Mouse (Mus musculus) megakaryocyte progenitor cell, adult 5-6 weeks (primary cell): Measurements from ENCODE around the gene B4galnt3. TPM values are rescaled to one million over a fixed set of nuclear protein-coding genes. Genes with fewer than 3 reads are reported as not detected.

ENCODE experiments used
- ATAC-seq: replicated peaks from 2 replicates; pipeline ENCODE4 v1.8.0; 2016; ENCODE audit warnings: mild to moderate bottlenecking, moderate TSS enrichment, inconsistent platforms; ENCODE audit not compliant: poor library complexity
- total RNA-seq, 2 experiments: library from RNA; stranded (forward) in 1 of 2; stranded (reverse) in 1 of 2; fragments of 157-497, 149-512 nt in 1 of 2; fragments of 200-1000 nt in 1 of 2; gene quantifications; 2 replicates each; pipeline versions ENCODE4 v1.2.3 to v1.2.4; 2015 to 2017

Gene B4galnt3
- total RNA-seq, 2 experiments from 2014 or later = 0.12 TPM; not detected in 1

DNA sequence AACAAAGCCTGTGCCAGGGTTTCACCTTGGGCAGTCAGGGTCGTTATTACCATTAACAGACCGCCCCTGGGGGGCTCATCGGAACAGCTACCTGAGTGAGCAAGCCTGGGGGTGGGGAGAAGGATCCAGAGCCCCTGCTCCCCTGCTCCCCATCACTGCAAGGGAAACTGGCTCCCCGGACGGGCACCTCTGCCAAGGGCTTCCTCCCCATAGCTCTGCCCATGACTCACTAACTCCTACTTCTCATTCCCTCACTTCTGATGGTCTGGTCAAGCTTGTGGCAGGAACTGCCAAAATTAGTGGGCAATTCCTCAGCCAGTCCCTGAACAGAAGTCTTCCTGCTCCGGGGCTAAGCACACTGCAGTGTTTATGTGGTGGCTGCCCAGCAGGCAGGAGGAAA lies 19.1 kb downstream of the B4galnt3 start:
- ATAC-seq = no peak

GRCm38 (mm10) chr6:120274887-120275286 lies 19.5 kb downstream of the B4galnt3 start:
- ATAC-seq = no peak

DNA sequence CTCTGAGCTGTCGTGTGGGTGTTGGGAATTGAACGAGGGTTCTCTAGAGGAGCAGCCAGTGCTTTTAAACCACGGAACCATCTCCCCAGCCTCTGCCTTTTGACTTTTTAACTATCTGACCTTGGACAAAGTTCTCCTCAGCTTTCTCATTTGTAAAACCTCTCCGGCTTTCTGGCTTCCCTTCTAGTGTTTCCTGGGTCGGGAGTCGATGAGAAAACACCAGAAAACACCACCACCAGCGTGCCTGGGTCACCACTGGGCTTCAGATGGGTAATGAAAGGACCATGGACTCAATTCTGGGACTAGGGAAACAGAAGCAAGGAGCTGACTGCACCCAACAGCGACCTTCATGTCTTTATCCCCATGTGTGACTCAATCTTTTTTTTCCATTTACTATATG lies 20.2 kb downstream of the B4galnt3 start:
- ATAC-seq = no peak

DNA sequence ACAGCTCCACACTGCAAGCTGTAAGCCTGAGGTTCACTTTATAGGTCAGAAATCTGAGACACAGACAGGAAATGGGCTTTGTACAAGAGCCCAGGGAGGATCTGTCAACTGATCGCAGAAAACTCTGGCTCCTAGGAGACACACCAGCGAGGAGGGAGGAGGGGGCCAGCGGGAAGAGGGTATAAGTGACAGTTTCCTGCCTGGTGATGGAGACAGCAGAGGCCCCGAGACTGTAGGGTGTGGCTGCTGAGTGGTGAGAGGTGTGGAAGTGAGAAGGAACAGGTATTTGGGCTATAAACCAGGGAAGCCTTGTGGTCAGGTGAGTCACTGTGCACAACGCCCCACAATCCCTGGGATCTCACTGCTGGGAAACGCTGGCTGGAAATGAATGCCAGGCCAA lies 30.2 kb downstream of the B4galnt3 start:
- ATAC-seq = no peak

DNA sequence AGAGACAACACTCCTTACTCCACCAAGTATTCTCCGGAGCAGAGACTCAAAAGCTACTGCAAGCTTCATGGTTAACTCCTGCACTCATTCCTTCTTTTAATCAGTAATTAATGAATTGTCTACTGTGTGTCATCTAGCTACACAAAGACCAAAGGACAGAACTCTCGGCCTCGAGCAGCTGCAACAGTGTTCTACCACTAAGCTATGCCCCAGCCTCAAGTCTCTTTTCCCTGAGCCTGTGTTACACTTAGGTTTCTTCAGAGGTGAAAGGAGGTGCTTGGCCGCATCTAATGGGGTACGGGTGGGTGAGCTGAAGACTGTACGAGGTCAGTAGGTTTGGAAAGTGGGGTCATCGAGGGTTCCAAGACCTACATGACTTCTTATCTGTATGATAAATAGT lies 30.8 kb downstream of the B4galnt3 start:
- no peak for ATAC-seq

DNA sequence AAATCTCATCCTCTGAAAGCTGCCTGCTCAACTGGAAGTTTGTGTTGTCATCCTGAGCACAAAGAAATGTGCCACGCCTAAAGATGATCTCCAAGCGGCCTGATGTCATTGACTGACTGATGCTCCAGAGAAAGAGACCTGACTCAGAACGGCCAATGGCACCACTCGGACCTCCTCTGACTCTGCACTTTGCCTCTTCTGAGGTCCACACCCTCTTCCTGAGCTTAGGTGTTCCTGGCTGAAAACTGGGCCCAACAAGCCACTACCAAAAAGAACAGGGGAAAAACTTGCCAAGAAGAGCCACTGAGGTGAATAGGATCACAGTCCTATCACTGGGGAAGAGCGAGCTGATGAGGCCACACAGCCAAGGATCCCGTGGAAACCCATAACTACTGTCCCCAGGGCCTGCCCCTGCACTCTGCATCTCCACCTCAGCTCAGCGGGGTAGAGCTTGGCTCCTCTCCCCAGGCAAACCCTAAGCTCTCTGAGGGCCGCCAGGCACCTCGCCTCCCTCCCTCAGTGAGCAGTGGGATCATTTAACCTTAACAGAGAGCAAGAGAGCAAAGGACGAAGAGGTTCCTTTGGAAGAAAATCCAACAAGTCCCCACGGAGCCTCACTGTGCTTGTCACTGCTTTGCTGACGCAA lies 31.4 kb downstream of the B4galnt3 start:
- ATAC-seq = no peak

DNA sequence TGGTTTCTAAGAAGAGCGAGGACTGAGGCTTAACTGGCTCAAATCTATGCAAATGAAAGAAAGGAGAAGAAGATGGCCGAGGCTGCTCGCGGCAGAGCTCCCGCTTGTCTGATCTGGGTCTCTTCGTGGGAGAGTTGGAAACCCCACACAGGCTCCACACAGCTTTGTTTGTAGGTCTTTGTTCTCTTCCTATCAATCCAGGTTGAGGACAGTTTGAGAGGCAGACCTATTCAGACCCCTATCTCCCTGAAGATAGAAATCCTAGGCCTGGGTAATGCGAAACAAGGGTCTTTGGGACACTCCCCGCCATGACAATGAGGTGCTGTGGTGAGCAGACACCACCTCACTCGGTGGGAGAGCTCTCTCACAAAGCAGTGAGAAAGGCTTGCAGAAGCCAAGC lies 34.9 kb downstream of the B4galnt3 start:
- ATAC-seq = no peak

DNA sequence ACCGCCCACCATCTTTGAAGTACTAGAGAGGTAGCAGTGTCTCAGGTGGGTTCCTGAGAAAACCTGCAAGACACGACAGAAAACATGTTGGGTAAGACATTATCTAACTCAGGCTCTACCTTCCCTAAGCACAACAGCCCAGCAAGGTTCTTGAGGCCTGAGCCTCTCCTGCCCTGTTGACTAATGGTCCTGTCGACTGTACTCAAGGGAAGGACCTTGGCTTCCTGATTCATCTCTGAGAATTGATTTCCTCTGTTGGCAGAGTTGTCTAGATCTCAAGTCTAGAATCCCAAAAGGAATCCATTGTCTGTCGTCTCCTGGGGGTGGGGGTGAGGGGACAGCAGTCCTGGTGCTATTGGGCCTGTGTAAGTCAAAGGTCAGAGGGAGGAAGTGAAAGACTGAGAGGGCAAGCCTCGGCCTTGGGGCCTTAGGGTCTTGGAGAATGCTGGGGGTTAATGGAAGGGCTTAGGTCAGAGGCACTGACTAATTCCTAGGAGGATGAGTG lies 37.9 kb downstream of the B4galnt3 start:
- no peak for ATAC-seq

GRCm38 (mm10) chr6:120255701-120256100 lies 38.7 kb downstream of the B4galnt3 start:
- ATAC-seq = no peak

DNA sequence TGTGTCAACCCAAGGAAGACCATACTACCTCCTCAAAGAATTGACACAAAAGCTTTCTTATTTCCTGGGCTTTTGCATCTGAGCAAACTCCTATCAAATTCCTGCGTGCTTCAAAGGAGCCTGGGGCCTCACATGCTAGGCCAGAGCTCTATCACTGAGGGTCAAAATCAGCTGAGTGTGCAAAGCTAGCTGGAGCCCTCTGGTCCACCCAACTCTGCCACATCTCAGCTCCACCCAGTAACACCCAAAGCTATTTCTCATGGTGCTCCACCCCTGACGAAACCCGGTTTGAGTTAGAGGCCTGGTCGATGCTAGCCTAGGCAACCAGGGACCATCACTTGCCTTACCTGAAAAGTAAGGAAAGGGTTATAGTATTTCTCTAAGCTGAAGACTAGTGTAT lies 39.2 kb downstream of the B4galnt3 start:
- no peak for ATAC-seq

DNA sequence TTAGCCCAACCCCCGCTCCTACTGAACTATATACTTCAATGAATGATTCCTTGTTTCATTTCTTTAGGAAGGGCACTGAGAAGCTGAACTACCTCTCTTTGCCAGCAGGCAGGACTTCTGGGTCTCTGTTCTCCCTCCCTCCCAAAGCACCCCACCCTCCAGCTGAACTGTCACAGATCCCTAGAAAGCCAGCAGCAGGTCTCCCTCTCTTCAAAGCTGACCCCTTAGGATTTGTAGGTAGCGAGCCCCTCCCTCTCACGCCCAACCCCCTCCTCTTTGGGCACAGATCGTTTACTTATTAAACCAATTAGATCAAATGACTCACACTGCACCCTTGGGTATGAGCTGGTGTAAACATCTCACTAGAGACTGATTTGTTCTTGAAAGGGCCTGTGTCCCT lies 39.7 kb downstream of the B4galnt3 start:
- ATAC-seq = no peak

- no peak for ATAC-seq
These were observed 41.6 kb downstream of the B4galnt3 start for GRCm38 (mm10) chr6:120252741-120253140.

- no peak for ATAC-seq
These were observed 43.3 kb downstream of the B4galnt3 start for GRCm38 (mm10) chr6:120251010-120251409.

DNA sequence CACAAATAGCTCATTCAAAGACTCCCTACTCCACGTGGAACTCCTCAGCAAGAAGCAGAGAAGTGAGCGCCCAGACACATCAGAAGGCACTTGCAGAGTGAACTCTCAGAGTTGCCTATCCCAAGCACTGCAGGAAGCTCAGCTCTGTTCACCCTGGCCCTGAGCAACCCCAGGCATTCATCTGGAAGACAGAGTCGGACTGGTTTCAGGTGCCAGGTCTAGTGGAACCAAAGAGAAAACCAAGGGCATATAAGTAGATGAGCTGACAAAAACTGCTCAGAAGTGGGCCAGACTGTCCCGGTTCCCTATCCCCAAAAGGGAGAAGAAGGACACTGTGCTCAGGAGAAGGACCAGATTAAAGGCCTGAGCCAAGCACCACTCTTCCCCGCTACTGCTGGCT lies 44.5 kb downstream of the B4galnt3 start:
- ATAC-seq = no peak

GRCm38 (mm10) chr6:120246676-120247075 lies 47.7 kb downstream of the B4galnt3 start:
- no peak for ATAC-seq

GRCm38 (mm10) chr6:120243250-120243649 lies 51.1 kb downstream of the B4galnt3 start:
- no peak for ATAC-seq

- no peak for ATAC-seq
These were observed 51.8 kb downstream of the B4galnt3 start for GRCm38 (mm10) chr6:120242530-120242929.

GRCm38 (mm10) chr6:120241453-120241852 lies 52.9 kb downstream of the B4galnt3 start:
- ATAC-seq = no peak

- ATAC-seq = no peak
These were observed 53.9 kb downstream of the B4galnt3 start for GRCm38 (mm10) chr6:120240461-120240860.

GRCm38 (mm10) chr6:120235874-120236273 lies 58.5 kb downstream of the B4galnt3 start:
- no peak for ATAC-seq

DNA sequence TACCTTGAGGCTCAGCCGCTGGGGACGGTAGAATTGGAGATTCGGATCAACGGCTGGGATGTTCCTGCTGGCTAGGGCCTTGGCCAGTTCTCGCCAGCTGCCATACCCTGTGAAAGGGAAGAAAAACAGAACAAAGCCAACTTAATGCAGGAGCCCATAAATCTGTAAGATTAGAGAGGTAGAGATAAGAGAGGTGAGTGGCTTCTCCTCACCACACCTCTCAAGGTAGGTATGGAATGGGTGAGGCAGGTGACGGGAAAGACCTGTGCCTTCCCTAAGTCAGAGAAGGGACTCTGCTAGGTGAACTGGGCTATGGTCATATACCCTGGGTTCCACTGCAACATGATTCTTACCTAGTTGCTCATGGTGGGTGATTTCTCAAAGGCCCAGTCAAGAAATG lies 61.5 kb downstream of the B4galnt3 start:
- no peak for ATAC-seq

DNA sequence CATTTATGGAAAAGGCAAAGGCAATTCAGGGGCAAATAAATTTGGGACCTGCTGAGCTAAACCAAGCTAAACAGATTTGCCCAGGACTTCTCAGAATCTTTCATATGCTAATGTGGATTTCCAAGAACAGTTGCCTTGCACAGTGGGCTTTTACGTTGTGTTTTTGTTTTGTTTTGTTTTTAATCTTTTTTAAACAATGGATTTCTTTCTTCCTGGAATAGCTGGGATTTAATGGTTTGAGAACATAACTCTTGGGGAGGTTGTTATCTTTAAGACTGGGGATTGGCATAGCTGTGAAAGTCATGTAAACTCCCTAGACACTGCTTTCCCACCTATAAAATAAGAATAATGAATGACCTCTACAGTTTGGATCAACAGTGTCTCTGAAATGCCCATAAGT lies 63.9 kb downstream of the B4galnt3 start:
- no peak for ATAC-seq

GRCm38 (mm10) chr6:120229806-120230205 lies 64.6 kb downstream of the B4galnt3 start:
- ATAC-seq = no peak
